Mouse (Mus musculus): ENCODE results near the gene Nsmce3. TPM values are rescaled to one million over a fixed set of nuclear protein-coding genes. Genes with fewer than 3 reads are reported as not detected.

Nsmce3 gene
- polyA plus RNA-seq, 1 experiment from 2014 or later, result 12.8 TPM

- Histone ChIP-seq H3K4me3 (ENCODE audit: low read depth, low read length) (no peak overlapping the region), H3K4me1 (replicated peaks; ENCODE audit: control insufficient read depth, insufficient read depth, low read length) (no peaks in the 10 kb centered on the region), H3K9ac (ENCODE audit: low read depth, low read length) (no peak overlapping the region), H3K36me3 (ENCODE audit: control insufficient read depth, insufficient read depth, low read length) (no peaks in the 10 kb centered on the region), H3K27me3 (ENCODE audit: control insufficient read depth, insufficient read depth, low read length) (no peaks in the 10 kb centered on the region), H3K9me3 (ENCODE audit: control insufficient read depth, low read length) (no peaks in the 10 kb centered on the region), H3K4me2 (replicated peaks; ENCODE audit: low read depth, low read length) (no peak overlapping the region), H3K27ac (ENCODE audit: low read depth, low read length) (no peak overlapping the region)
- WGBS, result 35% methylated on average over 5 of the region's 5 CpGs
- DNase-seq (ENCODE audit: low spot score), result no peak
- no peak for ATAC-seq (ENCODE audit: low FRiP score)
These were observed 42.4 kb downstream of the Nsmce3 start for GRCm38 (mm10) chr7:64830214-64830995.

- Histone ChIP-seq H3K4me1 (replicated peaks; ENCODE audit: control insufficient read depth, insufficient read depth, low read length) (no peaks in the 10 kb centered on the region), H3K4me2 (replicated peaks; ENCODE audit: low read depth, low read length) (no peak overlapping the region), H3K9ac (ENCODE audit: low read depth, low read length) (no peak overlapping the region), H3K27ac (ENCODE audit: low read depth, low read length) (no peak overlapping the region), H3K27me3 (ENCODE audit: control insufficient read depth, insufficient read depth, low read length) (no peaks in the 10 kb centered on the region), H3K4me3 (ENCODE audit: low read depth, low read length) (no peak overlapping the region), H3K9me3 (ENCODE audit: control insufficient read depth, low read length) (no peaks in the 10 kb centered on the region), H3K36me3 (ENCODE audit: control insufficient read depth, insufficient read depth, low read length) (no peaks in the 10 kb centered on the region)
- ATAC-seq (ENCODE audit: low FRiP score) (no peak), DNase-seq (ENCODE audit: low spot score) (no peak)
- whole genome bisulfite sequencing, result 85% methylated on average over 5 of the region's 5 CpGs
These were observed 51.7 kb downstream of the Nsmce3 start for GRCm38 (mm10) chr7:64821081-64821480.

GRCm38 (mm10) chr7:64819683-64820082 is 53.1 kb downstream of the Nsmce3 start:
- Histone ChIP-seq H3K36me3 (ENCODE audit: control insufficient read depth, insufficient read depth, low read length) (no peaks in the 10 kb centered on the region), H3K9me3 (ENCODE audit: control insufficient read depth, low read length) (no peaks in the 10 kb centered on the region), H3K4me3 (ENCODE audit: low read depth, low read length) (no peak overlapping the region), H3K27ac (ENCODE audit: low read depth, low read length) (no peak overlapping the region), H3K4me1 (replicated peaks; ENCODE audit: control insufficient read depth, insufficient read depth, low read length) (no peaks in the 10 kb centered on the region), H3K9ac (ENCODE audit: low read depth, low read length) (no peak overlapping the region), H3K4me2 (replicated peaks; ENCODE audit: low read depth, low read length) (no peak overlapping the region), H3K27me3 (ENCODE audit: control insufficient read depth, insufficient read depth, low read length) (no peaks in the 10 kb centered on the region)
- DNase-seq (ENCODE audit: low spot score), result no peak
- no peak for ATAC-seq (ENCODE audit: low FRiP score)
- whole genome bisulfite sequencing, result 90% methylated on average over 9 of the region's 9 CpGs

Measured in hindbrain, embryonic 11.5 days (tissue).